Mouse (Mus musculus) ES-E14 (cell line): ENCODE results near the gene Ube2j2. TPM values are rescaled to one million over a fixed set of nuclear protein-coding genes. Genes with fewer than 3 reads are reported as not detected.

Experiments used
- DNase-seq: peaks from one replicate; pipeline ENCODE4 v3.0.0-alpha.2; 2013; ENCODE audit warnings: low read depth, low spot score
- H3K27ac ChIP-seq: 2 replicates; pipeline ENCODE4 v1.5.1; 2012; ENCODE audit warnings: low read depth, mild to moderate bottlenecking, low read length, moderate library complexity, mixed read lengths; ENCODE audit not compliant: poor library complexity, insufficient read depth, severe bottlenecking
- H3K36me3 ChIP-seq: 2 replicates; pipeline ENCODE4 v1.6.1; 2012; ENCODE audit warnings: mild to moderate bottlenecking, low read length, moderate library complexity, mixed read lengths; ENCODE audit not compliant: control insufficient read depth, poor library complexity, insufficient read depth, severe bottlenecking
- H3K4me1 ChIP-seq, 2 experiments: fragments of 150-350 bp in 1 of 2; sonication (generic) in 1 of 2; 2 replicates each; pipeline ENCODE4 v1.6.1; 2012; ENCODE audit warnings: low read length in 2 of 2, mild to moderate bottlenecking in 1 of 2, mixed read lengths in 1 of 2; ENCODE audit not compliant: control insufficient read depth in 2 of 2, insufficient read depth in 2 of 2, poor library complexity in 1 of 2
- H3K4me3 ChIP-seq, 2 experiments: fragments of 150-350 bp in 1 of 2; sonication (generic) in 1 of 2; 2 replicates each; pipeline ENCODE4 v1.5.1; 2012; ENCODE audit warnings: low read length in 2 of 2, low read depth in 1 of 2, mild to moderate bottlenecking in 1 of 2, mixed read lengths in 1 of 2; ENCODE audit not compliant: insufficient read depth in 1 of 2, poor library complexity in 1 of 2, severe bottlenecking in 1 of 2
- H3K9ac ChIP-seq: 2 replicates; pipeline ENCODE4 v1.6.1; 2012; ENCODE audit warnings: low read depth, mild to moderate bottlenecking, low read length, mixed read lengths; ENCODE audit not compliant: poor library complexity, insufficient read depth, severe bottlenecking
- H3K9me3 ChIP-seq: fragments of 150-350 bp; sonication (generic); 2 replicates; pipeline ENCODE4 v1.6.1; 2012; ENCODE audit warnings: low read depth, mild to moderate bottlenecking, low read length; ENCODE audit not compliant: control insufficient read depth, insufficient read depth
- CHD2 ChIP-seq: IDR thresholded peaks from 2 replicates; pipeline ENCODE4 v1.6.1; 2014; ENCODE audit warnings: mild to moderate bottlenecking, low read depth, low read length, inconsistent platforms
- HCFC1 ChIP-seq: IDR thresholded peaks from 2 replicates; pipeline ENCODE4 v1.6.1; 2012; ENCODE audit warnings: low read length, inconsistent platforms, borderline replicate concordance; ENCODE audit not compliant: insufficient read depth
- MAFK ChIP-seq: IDR thresholded peaks from 2 replicates; pipeline ENCODE4 v1.6.1; 2014; ENCODE audit warnings: mild to moderate bottlenecking, low read depth, low read length, inconsistent platforms; ENCODE audit not compliant: insufficient read depth
- ZC3H11A ChIP-seq: IDR thresholded peaks from 2 replicates; pipeline ENCODE4 v1.6.1; 2012; ENCODE audit warnings: low read depth, mild to moderate bottlenecking, inconsistent platforms, low read length, borderline replicate concordance
- ZNF384 ChIP-seq: IDR thresholded peaks from 2 replicates; pipeline ENCODE4 v1.6.1; 2012; ENCODE audit warnings: low read depth, low read length, inconsistent platforms
- in situ Hi-C, 2 experiments: fragments of 600-800 bp; cut with MboI; formaldehyde crosslinking; loops; one replicate each; pipeline ENCODE4 v1.15.1; 2025; ENCODE audit warnings: low sequenced_read_pairs in 2 of 2, inconsistent platforms in 1 of 2; ENCODE audit not compliant: unreplicated experiment in 2 of 2
- total RNA-seq: library from RNA; depleted of rRNA; stranded (reverse); fragments of 300-350 nt; gene quantifications from 2 replicates; pipeline ENCODE4 v1.2.3, GENCODE M21; 2012; rRNA removed

The Ube2j2 gene
- 57.9 and 74.1 TPM in 2 replicates for total RNA-seq

GRCm38 (mm10) chr4:155943534-155944249, at the start of gene Ube2j2:
Gene Ube2j2 (plus strand): TSS chr4:155943831.
- in situ Hi-C loops, result no loop called here
- TF ChIP-seq CHD2, result no peak
- TF ChIP-seq HCFC1, result peak; percentile 94
- TF ChIP-seq ZC3H11A, result no peak
- 0 out of 2 replicates have a peak, but pooled peaks have one; percentile 25 for TF ChIP-seq MAFK
- no peak for TF ChIP-seq ZNF384
- Histone ChIP-seq H3K27ac (peak within 1 kb of the TSS; percentile 42; the same call in 1 of the 2 replicates), H3K9ac (peak within 1 kb of the TSS; percentile 80), H3K9me3 (no peaks in the 10 kb centered on the region), H3K4me1 (peaks cover 0 to 6% of the 10 kb centered on the region in 2 experiments; a peak in 2 of 4 replicates), H3K4me3 (peak within 1 kb of the TSS; percentile 81 to 98), H3K36me3 (peaks cover 4% of the 10 kb centered on the region; the same call in 1 of the 2 replicates)
- peak; percentile 92 for DNase-seq

- no peak for DNase-seq
- H3K4me3 ChIP-seq, result peak overlapping the region; percentile 48 to 72
- TF ChIP-seq ZC3H11A (no peak), ZNF384 (no peak), HCFC1 (no peak), CHD2 (no peak), MAFK (peak; percentile 71)
- H3K36me3 ChIP-seq, result peaks cover 11% of the 10 kb centered on the region
- H3K9me3 ChIP-seq, result no peaks in the 10 kb centered on the region
- peak overlapping the region; percentile 41 for H3K27ac ChIP-seq
- in situ Hi-C loops, result no loop called here
- H3K9ac ChIP-seq, result peak overlapping the region; percentile 1
- peaks cover 12 to 17% of the 10 kb centered on the region in 2 experiments for H3K4me1 ChIP-seq
These were observed 49.2 kb upstream of the Ube2j2 start for GRCm38 (mm10) chr4:155894311-155894881.

DNA sequence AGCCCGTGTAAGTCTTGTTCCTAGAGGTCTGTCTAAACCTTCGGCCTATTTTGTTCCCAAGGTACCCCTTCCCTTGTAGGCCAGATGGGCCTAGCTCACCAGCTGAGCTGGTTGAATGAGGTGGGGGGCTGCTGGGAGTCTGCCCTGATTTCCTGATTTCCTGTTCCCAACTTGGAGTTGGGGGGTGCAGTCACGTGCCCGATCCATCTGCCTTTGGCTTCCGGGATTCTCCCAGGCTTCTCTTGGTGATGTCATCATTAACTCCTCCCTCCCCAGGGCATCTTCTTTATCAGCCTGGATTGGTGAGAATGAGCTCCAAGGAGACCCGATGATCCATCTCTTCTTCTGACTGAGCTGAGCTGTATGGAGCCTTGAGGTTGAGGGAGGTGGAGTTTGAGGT, 48.4 kb upstream of the Ube2j2 start:
- no peaks in the 10 kb centered on the region for H3K9me3 ChIP-seq
- H3K4me3 ChIP-seq, result peak overlapping the region; percentile 48 to 72
- DNase-seq, result peak; percentile 39
- H3K27ac ChIP-seq, result peak overlapping the region; percentile 41; the same call in 1 of the 2 replicates
- no peak for TF ChIP-seq HCFC1
- TF ChIP-seq ZNF384, result no peak
- TF ChIP-seq MAFK, result no peak
- no peak for TF ChIP-seq CHD2
- no peak for TF ChIP-seq ZC3H11A
- H3K4me1 ChIP-seq, result peaks cover 12 to 17% of the 10 kb centered on the region in 2 experiments
- H3K9ac ChIP-seq, result peak overlapping the region; percentile 1
- in situ Hi-C loops, result no loop called here
- peaks cover 11% of the 10 kb centered on the region; the same call in 1 of the 2 replicates for H3K36me3 ChIP-seq

DNA sequence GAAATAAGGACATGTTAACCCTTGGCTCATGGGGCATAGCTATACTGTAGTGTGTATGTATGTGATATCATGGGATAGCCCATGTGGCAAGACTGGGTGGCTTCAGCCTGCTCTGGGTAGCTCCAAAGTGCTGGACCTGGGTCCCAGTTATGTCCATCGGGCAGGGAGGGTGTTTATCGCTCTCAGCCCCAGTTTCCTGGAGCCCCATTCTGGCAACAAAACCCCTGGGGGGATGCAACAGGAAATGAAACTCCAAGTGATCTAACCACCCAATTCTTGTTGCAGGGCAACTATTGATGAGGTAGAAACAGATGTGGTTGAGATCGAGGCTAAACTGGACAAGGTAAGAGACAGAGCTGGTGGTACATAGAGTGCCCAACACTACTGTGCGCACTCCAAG, 47.8 kb upstream of the Ube2j2 start:
- in situ Hi-C loops, result no loop called here
- H3K4me3 ChIP-seq, result peak overlapping the region in 1 of 2 experiments; percentile 72; a peak in 1 of 4 replicates
- DNase-seq, result no peak
- H3K27ac ChIP-seq, result no peak overlapping the region
- peaks cover 11% of the 10 kb centered on the region; the same call in 1 of the 2 replicates for H3K36me3 ChIP-seq
- H3K9me3 ChIP-seq, result no peaks in the 10 kb centered on the region
- peaks cover 12 to 14% of the 10 kb centered on the region in 2 experiments for H3K4me1 ChIP-seq
- TF ChIP-seq CHD2 (no peak), HCFC1 (no peak), MAFK (no peak), ZNF384 (no peak), ZC3H11A (no peak)
- H3K9ac ChIP-seq, result no peak overlapping the region
